Mouse (Mus musculus): ENCODE results near the gene Pmpcb.

Pmpcb gene

DNA sequence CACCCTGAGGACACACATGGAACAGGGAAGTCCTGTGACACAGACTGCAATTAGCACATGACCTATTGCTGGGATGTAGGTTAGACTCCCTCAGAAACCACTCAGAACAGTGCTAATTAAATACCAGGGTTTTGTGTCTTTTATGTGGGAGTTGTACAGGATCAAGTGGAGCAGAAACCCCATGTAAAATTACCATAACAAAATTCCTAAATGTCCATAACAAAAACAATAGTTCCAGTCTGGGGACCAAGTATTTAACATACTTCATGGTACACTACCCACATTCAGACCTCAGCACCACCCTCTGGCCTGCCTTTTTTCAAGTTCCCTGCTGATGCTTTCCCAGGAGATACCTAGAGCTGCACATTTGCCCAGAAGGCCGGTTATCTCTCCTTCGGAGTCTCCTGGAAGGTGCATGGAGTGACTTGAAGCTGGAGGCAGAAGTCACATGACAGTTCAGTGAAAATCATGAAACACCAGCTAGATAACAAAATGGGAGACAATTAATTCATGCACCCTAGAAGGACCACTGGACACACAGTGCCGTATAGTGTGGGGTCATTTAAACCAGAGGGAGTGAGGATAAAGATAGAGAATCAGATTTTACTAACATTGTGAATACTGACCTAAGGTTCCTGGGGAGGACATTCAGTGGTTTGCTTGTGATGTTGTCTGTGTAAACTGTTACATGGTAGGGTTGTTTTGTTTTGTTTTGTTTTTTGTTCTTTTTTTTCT is 4.6 kb upstream of the Pmpcb start:
- DNase-seq (ENCODE audit: extremely low spot score, low read depth, low spot score) = no peak

DNA sequence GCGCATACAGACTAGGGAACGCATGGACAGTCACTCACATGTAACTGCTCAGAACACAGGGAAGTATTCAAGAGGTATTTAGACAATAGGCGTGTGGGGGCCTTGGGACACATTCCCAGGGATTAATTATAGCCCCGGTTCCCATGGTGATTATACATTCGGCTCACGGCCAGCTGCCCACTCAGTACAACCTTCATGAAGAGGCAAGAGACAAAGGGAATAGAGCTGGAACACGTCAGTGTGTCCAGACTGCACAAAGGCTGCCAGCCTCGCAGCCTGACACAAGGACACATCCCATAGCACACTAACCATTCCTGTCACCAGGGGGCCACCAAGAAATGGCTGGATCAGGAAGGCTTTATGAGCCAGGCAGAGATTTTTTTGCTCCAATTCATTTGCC is 4.0 kb upstream of the Pmpcb start:
- no peak for DNase-seq (ENCODE audit: extremely low spot score, low read depth, low spot score)

DNA sequence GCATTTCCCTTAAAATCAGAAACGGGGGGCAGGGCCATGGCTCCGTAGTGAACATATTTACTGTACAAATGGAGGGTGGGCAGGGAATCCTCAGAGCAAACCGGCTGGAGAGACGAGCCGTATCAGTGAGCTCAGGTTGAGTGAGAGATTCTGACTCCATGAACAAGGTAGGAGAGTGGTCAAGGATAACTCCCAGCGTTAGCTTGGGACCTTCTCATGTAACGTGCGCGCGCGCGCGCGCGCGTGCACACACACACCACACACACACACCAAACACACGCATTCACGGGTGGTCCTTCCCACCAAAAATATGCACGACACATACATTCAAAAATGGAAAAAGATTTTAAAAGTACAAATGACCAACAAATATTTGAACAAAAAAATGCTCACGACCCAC is 1.8 kb upstream of the Pmpcb start:
- DNase-seq (ENCODE audit: extremely low spot score, low read depth, low spot score) = no peak

DNA sequence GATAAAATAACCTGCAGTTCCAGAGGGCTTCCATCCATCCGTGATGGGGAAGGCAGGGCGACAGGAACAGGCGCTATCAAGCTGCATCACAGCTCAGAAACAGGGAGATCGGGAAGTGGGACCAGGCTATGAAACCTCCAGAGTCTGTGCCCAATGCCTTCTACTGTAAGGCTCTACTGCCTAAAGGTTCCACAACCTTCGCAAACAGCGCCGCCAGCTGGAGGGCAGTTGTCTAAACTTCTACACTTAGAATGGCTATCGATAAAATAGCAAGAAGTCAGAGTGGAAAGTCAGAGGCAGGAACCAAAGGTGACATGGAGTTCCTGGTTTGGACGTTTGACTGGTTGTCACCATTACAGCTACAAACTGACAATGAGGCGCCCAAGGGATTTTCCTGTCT is 1.4 kb upstream of the Pmpcb start:
- no peak for DNase-seq (ENCODE audit: extremely low spot score, low read depth, low spot score)

DNA sequence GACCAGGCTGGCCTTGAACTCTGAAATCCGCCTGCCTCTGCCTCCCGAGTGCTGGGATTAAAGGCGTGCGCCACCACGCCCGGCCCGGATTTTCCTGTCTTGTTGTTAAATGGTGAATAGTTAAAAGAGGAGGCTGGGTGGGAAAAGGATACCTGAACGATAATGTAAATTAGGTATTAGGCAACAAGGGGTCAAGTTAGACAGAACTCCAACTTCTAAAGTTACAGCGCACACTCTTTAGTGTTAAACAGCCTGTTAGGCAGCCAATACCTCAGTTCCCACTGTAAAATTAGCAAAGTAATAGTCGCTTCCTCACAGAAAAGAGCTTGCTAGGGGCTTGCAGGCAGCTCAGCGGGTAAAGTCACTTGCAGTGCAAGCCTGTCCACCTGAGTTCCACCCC is 895 bp upstream of the Pmpcb start:
- DNase-seq (ENCODE audit: extremely low spot score, low read depth, low spot score) = no peak

DNA sequence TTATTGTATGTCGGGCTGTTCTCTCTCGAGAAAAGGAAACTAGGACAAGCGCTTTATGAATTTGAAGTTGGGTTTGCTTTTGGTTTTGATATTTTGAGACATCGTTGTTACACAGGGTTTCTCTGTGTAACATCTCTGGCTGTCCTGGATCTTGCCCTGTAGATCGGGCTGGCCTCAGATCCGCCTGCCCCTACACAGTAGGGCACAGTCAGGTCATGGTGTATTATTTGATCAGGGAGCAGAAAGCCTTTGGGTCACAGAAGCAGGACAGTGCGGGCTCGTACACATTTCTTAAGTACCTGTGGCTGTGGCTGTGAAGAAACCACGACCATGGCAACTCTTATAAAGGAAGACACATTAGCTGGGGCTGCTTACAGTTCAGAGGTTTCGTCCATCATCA is 679 bp downstream of the Pmpcb start:
- no peak for DNase-seq (ENCODE audit: extremely low spot score, low read depth, low spot score)

DNA sequence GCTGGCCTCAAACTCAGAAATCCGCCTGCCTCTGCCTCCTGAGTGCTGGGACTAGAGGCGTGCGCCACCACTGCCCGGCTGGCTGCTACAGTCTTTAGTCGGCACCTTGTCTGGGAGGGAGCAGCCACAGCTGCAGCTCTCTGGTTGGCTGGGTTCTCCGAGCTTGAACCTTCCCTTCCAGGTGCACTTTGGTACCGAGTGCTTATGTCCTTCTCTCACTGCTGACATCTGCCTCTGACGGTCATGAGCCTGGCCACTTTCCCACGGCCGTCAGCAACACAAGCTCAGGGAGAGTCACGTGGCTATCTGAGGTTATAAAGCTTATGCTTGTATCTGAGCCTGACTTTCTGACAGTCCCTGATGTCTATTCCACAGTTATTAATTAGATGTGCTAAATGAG is 2.2 kb downstream of the Pmpcb start:
- no peak for DNase-seq (ENCODE audit: extremely low spot score, low read depth, low spot score)

DNA sequence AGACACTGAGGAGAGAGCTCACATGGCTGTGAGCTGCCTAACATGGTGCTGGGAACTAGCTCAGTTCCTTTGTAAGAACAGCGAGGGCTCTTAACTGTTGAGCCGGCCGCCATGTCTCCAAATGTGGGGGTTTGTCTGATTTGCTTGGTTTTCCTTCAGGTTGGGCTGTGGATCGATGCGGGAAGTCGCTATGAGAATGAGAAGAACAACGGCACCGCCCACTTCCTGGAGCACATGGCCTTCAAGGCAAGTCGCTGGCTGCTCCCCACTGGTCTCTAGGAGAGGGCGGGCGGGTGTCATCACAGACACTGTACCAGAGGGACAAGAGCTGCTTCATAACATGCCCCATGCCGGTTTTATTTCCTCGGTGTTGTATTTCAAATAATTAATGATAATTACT is 2.9 kb downstream of the Pmpcb start:
- DNase-seq (ENCODE audit: extremely low spot score, low read depth, low spot score) = no peak

DNA sequence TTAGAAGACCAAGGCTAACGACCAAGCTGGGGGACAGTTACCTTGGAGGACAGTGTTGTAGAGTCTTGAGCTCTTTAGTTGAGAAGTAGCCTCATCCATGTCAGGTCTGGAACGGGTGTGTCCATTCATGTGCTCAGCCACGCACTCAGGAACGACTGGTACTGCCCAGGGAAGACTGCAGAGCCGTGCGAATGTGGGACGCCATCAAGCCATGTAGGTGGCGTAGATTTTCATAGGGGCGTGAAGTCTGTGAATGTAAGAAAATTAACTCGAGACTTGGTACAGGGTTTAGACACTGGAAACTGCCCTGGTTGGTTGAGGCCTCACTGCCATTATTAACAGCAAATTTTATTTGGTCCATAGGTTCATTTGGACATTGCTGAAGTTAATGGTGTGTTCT is 6.7 kb downstream of the Pmpcb start:
- DNase-seq (ENCODE audit: extremely low spot score, low read depth, low spot score) = no peak

DNA sequence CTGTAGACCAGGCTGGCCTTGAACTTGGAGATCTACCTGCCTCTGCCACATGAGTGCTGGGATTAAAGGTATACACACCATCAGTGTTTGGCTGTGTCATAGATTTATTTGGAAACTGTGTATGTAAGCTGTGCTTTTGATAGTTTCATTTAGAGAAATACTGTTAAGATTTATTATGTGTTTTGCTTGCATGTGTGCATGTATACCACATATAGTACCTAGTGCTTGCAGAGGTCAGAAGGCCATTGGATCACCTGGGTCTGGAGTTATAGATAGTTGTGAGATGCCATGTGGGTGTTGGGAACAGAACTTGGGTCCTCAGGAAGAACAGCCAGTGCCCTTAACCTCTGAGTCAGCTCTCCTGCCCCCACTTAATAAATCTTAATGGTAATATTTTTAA is 7.7 kb downstream of the Pmpcb start:
- no peak for DNase-seq (ENCODE audit: extremely low spot score, low read depth, low spot score)

DNA sequence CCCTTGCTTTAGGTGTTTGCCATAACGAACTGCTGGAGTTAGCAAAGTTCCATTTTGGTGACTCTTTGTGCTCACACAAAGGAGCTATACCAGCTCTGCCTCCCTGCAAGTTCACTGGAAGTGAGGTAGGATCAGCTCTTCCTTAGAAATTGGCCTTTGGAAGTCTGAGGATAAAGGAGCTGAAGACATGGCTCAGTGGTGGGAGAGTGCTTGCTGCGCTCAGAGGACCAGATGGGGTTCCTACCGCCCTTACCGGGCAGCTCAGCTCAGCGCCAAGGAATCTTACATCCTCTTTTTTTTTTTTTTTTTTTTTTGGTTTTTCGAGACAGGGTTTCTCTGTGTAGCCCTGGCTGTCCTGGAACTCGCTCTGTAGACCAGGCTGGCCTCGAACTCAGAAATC is 9.0 kb downstream of the Pmpcb start:
- DNase-seq (ENCODE audit: extremely low spot score, low read depth, low spot score) = no peak

DNA sequence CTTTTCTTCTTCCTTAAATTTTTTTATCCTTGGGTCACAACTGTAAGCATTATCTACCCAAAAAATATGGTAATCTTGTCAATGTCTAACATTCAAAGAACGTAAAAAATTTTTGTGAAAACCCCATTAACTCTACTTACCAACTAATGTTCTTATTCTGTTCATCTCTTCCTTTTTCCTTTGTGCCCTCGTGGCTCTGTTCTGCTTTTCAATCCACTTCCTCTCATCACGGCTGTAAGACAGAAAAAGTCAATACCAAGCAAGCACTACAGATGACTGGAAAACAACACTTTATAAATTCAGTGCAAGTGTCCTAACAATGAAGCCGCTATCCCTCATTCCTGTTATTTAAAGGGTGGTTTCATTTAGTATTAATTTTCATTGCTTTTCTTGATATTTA is 31.6 kb downstream of the Pmpcb start:
- DNase-seq (ENCODE audit: extremely low spot score, low read depth, low spot score) = no peak

DNA sequence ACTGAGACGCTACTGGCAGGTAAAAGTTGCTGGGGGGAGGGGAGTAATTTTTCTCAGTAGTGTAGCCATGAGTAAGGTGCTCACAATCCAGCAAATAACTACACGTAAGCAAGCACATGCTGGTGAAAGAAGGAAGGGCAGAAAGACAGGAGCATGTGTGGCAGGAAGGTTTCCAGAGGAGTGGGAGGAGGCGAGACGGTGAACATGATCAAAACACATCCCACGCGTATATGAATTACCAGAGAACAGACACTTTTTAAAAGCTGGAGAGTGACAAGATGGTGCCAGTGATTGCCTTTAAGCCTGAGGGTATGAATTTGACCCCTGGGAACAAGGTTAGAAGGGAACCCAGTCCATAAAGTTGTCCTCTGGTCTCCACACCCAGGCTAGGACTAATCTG is 32.9 kb downstream of the Pmpcb start:
- no peak for DNase-seq (ENCODE audit: extremely low spot score, low read depth, low spot score)

DNA sequence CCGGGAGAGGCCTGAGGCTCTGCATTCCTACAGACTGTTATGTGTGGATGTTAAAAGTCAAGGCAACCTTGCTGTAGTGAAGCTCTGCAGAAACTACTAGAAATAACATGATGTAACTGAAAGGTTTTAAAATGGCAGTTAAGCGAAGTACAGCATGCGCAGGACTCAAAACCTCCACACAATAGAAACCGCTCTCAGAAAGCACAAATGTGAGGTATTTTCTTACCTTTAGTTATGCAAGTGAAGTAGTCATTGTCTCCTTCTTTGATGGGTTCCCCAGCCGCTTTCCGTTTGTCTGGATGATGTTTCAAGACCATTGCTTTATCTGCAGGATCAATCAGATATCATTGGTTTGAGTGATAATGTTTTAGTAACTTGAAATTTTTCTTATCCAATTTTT is 39.5 kb downstream of the Pmpcb start:
- DNase-seq (ENCODE audit: extremely low spot score, low read depth, low spot score) = no peak

DNA sequence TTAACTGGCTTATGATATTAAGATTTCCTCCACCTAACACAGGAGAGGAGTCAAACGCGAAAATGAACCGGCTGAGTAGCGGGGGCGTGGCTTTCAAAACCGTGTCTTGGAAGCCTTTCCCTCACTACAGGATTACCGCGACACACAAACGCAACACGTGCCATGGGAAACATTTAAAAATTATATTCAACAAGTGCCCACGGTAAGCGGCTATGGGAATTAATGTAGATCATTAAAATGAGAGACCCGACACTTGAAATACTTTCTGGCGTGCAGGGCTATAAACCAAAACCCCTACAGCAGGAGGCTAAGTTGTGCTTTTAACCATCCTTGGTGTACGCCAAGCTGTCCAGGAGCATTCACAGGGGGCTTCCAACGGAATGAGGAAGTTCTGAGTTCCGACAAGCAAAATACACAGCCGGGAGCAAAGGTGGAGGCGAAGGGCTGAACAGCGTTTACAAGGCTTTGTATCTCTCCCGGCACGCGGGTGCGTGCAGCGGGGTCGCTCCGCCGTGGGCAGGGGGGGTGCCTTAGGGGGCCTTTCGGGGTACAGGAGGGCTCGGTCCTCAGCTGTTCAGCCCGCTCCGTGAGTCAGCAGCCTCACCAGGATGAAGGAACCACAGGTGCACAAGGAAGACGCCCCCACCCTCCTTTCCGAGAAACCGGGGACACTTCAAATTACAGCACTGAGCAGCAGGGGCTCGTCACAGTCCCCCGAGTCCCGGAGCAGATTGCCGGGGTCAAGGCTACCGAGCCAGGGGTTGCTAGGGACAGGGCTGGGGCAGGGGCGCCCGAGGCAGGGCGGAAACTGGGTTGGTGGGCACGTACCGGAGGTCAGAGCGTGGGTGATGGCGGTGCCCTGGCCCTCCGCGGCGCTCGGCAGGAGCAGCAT is 47.5 kb downstream of the Pmpcb start:
- no peak for DNase-seq (ENCODE audit: extremely low spot score, low read depth, low spot score)

DNA sequence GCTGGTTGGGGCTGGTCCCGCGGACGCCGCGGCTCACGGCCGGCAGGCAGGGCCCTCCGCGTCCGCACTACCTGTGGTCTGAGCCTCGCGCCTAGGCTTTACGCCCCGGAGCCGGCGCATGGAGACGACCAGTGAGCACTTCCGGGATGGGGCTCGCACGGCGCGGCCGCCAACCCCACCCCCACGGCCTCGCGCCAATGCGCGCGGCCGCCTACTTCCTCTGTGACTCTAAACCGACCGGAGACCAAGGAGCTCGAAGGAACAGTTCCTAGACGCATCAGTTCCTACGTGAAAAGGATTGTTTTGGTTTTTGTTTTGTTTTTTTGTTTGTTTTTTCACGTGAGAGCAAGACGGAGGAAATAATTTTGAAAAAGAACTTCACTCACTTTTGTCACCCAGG is 48.1 kb downstream of the Pmpcb start, which contains the start of the genes Dnajc2 and Psmc2:
Gene Dnajc2 (minus strand): TSS at position 199 of the 400 bp plus-strand sequence.
Gene Psmc2 (plus strand): TSS at position 231 of the 400 bp plus-strand sequence.
- DNase-seq (ENCODE audit: extremely low spot score, low read depth, low spot score) = peak; percentile 56

DNA sequence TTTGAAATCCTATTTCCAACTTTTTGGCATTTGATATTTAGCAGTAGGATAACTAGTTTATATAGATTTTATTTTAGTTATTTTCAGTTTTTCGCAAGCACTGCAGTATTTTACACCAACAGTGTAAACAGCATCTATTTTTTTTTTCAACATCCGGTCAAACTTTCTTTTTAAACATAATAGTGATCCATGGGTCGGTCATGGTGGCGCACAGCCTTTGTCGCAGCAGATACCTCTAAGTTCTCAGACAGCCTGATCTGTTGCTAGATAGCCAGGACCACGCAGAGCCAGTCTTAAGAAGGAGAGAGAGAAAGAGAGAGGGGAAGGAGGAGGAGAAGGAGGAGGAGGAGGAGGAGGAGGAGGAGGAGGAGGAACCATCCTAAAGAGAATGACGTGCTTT is 48.8 kb downstream of the Pmpcb start:
- no peak for DNase-seq (ENCODE audit: extremely low spot score, low read depth, low spot score)

DNA sequence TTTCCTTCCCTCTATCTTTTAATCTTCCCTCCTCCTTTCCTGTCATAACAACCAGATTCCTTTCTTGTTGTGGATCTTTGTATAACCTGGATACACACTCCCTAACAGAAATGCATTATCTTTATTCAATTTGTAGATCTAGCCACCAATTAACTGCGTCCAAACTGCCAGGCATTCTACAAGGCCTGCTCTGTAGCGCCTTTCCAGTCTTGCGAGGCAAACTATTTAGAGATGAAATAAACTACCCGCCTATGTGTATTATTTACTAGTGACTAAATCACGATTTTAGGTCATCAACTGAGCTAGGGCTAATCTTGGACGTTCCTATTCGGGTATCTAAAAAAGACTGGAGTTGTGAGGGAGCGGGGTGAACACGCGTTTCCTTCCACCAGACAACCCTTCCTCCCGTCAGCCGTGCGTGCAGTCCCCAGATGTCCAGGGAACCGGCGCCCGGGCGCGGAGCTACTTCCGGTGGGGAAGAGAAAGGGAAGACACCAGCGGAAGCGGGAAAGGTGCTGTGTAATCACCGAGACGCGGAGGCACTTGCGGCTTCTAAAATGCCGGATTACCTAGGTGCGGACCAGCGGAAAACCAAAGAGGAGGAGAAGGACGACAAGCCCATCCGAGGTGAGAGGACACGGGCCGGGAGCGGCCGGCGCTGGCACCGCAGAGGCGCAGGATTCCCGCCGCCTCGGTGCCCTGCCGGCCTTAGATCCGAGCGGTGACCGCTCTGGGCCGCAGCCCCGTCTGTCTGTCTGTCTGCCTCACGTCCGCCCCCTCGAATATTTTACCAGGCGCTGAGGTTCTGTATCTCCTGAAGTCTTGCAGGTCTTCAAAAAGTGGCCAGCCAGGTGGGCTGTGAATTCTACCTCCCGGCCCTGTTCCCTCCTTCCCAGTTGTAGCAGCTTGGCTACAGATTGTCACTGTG is 49.6 kb downstream of the Pmpcb start:
- peak; percentile 83 for DNase-seq (ENCODE audit: extremely low spot score, low read depth, low spot score)

DNA sequence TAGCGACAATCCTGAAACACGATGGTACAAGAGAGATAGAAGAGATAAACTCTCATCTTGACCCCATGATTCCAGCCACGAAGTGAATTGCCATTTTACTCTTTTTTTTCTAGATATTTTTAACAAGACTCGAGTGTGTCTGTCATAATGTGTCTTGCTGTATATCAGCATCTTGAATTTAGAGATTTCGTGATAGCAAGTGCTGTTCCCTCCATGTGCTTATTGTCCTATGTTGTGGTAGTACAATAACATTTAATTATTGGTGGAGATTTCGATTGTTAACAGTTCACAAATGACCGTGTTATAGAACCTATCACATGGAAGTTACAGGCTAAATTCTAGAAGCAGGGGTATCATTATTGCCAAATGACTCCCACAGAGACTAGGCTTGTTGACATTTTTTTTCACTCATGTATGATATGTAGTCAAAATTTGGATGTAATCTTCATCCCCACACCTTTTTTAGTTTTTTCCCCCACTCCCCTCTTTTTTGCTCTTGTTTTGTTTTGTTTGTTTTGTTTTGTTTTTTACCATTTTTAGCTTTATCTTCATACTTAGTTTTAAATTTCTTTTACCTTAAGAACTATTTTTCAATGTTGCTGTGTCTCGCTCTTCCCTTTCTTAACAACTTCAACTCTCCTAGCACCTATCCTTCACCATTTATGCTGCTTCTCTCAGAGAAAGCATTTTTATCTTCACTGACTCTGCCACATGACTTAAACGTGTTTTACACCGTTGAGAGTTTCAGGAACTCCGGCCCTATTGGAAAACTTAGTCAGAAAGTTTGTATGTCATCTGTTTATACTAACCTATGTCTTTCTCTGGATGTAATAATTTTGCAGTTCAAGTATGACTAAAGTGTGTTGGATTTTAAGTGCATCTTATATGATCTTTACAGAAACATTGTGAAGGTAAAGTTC is 50.5 kb downstream of the Pmpcb start:
- DNase-seq (ENCODE audit: extremely low spot score, low read depth, low spot score) = no peak

DNA sequence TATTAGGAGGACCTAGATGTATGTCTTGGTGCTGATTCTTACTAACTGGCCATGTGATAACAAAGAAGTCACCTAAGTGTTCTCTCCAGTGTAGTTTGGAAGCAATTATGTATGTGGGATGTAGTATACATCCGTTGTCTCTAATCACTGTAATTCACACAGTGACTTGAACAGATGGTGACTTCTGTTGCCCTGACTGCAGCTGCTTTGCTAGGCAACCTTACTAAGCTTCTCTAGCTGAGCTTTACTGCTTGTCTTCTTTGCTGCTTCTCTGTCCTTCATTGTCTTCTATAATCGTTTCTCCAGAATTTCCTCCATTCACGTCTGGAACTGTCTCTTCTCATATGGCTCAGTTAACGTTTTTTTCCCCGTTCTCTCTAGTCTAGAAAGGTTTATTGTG is 52.1 kb downstream of the Pmpcb start:
- no peak for DNase-seq (ENCODE audit: extremely low spot score, low read depth, low spot score)

Measured in hindlimb bud, embryonic 11.5 days (tissue).